Mouse (Mus musculus) spleen, postnatal 14 days (tissue): ENCODE data around the gene Arcn1.
"Not testable (repeated sequence)": the region's sequence is repeated elsewhere in the genome, so short reads cannot be mapped to it uniquely, and the experiment has no call there.

Source experiments
- DNase-seq, 2 experiments: peaks; one replicate each; pipeline ENCODE4 v3.0.0; 2021 to 2022; ENCODE audit warnings: low spot score in 2 of 2

Gene Arcn1

GRCm38 (mm10) chr9:44767101-44768028 lies at the start of gene Arcn1, which contains the start of gene Ift46:
Gene Arcn1 (minus strand): TSS chr9:44767845.
Gene Ift46 (plus strand): TSS chr9:44767908.
- DNase-seq: peak; percentile 66 to 74

GRCm38 (mm10) chr9:44814179-44814578 lies 46.5 kb upstream of the Arcn1 start:
- no peak for DNase-seq

- DNase-seq: no peak
These were observed 42.7 kb upstream of the Arcn1 start for GRCm38 (mm10) chr9:44810316-44810715.

DNA sequence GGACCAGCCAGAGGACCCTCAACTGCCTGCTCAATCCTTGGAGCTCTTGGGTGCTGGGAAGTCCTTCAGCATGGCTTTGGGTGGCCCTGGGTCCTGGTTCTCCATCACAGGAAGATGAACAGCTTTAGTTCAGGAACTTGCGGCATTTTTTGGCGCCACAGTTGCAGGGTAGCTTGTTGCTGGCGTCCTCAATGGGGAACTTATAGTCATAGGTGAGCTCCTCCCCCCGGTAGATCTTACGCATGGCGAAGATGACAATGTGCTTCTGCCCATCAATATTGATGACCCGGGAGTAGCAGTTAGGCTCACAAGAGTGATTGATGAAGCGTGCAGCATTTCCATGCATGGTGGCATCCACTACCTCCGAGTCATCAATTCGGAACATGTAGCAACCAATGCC lies 40.1 kb upstream of the Arcn1 start:
- DNase-seq: no peak

DNA sequence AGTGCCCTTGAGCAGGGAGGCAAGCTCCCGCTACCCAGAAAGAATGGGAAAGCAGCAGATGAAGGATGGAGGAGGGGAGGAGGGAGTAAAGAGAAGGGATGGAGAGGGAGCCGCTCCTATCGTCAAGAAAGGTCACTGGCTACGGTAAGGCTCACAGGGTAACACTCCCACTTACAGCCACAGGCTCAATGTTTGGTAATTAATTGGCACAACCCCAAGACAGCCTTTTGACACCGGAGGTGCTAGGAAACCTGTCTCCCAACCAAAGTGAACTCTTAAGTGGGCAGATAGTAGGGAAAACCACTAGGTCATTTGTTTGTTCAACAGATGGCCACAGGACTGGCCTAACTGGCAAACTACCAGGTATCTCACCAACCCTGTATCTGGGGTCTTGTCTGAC lies 39.5 kb upstream of the Arcn1 start:
- no peak for DNase-seq

DNA sequence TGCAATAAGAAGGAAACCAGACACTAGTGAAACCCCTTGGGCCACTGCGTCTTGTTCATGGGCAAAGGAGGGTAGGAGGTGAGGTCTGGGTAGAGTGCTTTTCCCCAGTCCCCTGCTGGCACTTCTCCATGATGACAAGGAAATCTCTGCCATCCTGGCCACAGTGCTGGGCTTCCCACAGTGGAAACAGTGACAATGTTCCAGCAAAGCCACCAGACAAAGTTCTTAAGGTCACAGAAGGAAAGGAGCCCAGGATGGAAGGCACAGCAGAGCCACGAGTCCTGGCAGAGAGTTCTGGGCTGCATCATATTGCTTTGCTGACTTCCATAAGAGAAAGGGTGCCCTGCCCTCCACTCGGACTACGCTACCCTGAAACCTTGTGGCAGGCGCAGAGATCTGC lies 37.9 kb upstream of the Arcn1 start:
- DNase-seq: no peak

DNA sequence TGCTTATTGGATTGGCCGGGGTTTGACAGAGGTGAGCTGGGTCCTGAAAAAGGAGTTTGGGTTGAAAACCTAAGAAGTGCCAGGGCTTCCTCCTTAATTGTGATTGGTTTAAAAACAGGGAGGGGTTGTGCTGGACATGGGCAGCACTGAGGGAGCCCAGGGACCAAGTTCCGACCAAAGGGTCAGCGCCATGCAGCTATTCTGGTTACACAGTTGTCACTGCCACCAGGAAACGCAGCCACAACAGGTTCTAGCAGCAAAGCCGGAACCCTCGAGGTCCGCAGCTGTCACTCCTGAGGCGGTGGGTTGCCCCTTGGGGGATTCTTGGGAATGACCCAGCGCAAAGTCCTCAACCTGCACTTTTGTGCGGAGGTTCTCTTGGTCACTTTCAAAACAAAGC lies 37.0 kb upstream of the Arcn1 start:
- no peak for DNase-seq

GRCm38 (mm10) chr9:44802808-44803450 lies 35.3 kb upstream of the Arcn1 start, which contains the start of gene Ttc36:
Gene Ttc36 (minus strand): TSS chr9:44803072.
- DNase-seq: no peak

DNA sequence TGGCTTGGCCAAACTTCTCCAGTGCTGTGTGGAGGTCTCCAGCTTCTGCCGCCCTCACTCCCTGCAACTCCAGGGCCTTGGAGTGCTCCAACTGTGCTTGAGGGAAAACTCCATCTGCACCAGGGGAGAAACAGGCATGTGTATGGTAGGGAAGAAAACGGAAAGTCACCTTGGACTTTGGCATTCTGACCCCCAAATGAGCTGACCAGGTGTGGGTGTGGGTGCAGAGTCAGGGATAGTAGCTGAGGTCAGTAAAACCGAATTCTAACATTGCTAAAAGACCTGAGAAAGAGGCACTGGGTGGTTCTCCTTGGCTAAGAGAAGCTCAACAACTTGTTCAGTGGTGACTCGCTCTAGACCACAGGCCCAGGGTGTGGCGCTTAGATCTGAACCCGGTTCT lies 34.0 kb upstream of the Arcn1 start:
- DNase-seq: no peak

DNA sequence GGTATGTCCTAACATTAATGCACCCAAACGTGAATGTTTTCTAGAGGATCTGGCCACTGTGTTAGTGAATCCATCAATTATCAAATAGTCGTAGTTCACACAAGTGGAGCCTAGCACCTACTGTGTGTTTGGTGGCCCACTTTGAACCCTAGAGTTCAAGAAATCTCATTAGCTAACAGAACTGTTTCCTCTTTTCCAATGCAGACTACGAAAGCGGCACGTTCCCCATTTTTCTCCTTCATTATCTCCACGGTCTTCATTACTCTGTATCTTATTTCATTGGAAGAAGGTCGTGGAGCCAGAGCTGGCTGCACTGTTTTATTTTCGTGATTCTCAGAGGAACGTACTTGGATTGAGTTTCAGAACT lies 32.3 kb upstream of the Arcn1 start:
- DNase-seq: no peak

DNA sequence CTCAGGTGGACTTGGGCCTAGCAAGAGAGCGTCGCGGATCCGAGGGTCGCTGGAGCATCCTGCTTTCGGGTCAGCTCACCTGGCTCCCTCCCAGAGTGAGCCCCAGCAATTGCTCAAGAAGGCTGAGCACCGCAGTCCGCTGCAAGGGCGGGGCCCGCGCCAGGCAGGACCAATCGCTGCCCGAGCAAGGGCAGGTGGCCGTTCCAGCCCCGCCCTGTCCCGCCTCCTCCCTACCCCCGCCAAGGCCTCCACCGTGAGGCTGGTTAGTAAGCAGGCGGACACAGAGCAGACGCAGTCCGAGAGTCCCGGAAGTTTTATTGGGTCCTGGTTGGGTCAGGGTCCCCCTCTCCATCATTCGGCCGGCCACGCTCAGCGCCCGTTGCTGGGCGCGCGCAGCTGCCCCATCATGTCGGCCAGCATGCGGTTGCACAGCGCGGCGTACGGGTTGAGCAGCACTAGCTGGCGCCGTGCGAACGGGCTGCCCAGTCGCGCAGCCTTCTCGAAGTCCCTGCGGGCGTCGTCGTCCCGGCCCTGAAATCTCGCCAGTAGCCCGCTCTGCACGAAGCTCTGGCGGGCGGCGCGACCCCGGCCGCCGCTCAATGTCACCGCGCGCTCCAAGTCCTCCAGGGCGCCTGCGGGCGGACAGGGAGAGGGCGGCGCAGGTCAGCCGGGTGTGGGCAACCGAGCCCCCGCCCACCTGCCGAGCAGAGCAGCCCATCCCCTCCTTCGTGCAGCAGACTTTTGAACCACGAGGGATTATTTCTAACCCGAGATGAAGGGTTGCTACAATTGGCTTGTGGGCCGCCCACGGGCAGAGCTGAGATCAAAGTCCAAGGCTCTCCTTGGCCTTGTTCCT lies 31.7 kb upstream of the Arcn1 start, which contains the start of gene Tmem25:
TSS of gene Tmem25 (minus strand) at position 206 of the 856 bp plus-strand sequence.
- peak; percentile 60 to 68 for DNase-seq

DNA sequence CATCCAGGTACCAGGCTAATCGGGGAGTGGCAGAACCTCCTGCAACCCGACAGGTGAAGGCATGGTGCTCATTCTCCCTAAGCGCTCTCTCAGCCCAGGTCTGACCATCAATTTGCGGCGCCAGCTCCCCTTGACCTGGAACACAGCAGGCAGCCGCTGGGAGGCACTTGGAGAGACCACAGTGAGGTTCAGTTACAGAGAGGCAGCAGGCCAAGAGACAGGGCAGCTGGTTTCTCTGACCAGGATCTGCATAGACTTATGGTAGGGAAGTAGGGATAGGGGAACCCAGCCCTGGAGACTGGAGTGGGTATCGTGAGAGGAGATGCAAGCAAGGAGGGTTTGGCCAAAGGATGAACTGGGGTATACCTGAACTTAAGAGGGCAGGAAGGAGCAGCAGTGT lies 30.7 kb upstream of the Arcn1 start:
- DNase-seq: no peak

GRCm38 (mm10) chr9:44792842-44793241 lies 25.2 kb upstream of the Arcn1 start:
- no peak for DNase-seq

DNA sequence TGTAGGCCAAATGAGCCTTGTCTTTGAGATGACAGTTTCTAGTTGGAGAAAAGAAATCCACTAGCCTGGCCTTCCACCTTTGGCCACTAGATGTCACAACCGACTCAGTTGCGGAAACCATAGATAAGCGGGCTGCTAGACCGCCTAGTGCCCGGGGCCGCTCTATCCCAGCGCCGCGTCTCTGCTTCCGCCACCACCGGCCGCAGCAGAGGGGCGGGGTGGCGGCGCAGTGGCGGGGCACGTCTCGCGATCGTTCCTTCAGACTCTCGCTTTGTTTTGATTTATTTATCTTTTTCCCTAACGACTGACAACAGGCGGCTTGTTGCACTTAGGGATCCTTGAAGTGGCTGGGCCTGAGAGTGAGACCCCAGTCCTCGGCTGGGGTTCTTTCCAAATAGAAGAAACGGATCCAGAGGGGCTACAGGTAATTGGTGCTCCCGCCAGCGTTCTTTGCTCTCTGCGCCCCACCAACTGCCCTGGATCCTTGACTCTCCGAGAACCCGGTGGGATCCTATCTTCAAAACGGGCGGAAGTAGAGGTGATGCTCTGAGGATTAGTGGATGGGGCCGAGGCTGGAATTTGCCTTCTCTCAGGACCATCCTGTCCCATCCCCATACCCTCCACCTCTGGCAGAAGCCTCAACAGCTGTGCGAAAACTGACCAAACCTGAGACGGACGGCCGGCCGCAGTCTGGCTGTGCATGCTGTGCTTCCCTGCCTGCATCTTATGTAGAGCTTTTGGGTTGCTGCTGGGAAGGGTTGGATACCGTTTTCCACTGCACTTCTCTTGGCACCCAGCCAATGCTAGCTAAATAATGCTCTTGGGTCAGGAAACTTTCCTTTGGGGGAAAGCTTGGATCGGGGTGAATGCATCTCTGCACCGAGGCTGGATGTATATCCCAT lies 5.4 kb upstream of the Arcn1 start:
- DNase-seq: peak; percentile 87 to 91

GRCm38 (mm10) chr9:44772392-44772749 lies 4.7 kb upstream of the Arcn1 start:
- DNase-seq: no peak

DNA sequence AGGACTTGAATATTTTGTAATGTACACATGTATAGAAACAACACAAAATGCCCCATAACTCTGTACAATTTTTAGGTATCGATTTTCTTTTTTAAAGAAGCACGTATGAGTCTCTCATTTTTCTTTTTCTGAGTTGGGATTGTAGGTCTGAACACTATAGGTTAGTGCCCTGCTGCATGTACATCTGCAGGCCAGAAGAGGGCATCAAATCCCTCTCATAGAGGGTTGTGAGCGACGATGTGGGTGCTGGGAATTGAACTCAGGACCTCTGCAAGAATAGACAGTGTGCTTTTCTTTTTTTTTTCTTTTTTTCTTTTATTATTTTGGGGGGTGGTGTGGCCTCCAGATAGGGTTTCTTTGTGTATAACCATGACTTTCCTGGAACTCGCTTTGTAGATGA lies 3.7 kb upstream of the Arcn1 start:
- no peak for DNase-seq

DNA sequence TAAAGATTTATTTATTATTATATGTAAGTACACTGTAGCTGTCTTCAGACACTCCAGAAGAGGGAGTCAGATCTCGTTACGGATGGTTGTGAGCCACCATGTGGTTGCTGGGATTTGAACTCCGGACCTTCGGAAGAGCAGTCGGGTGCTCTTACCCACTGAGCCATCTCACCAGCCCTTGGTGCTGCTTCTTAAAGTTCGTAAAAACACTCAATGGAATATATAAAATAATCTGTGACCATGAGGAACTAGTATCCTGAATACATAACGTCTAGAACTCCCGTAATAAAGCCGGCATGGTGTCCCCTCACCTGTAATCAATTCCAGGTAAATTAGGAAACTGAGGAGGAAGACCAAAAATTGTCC lies 367 bp upstream of the Arcn1 start:
- DNase-seq: not testable (repeated sequence)

DNA sequence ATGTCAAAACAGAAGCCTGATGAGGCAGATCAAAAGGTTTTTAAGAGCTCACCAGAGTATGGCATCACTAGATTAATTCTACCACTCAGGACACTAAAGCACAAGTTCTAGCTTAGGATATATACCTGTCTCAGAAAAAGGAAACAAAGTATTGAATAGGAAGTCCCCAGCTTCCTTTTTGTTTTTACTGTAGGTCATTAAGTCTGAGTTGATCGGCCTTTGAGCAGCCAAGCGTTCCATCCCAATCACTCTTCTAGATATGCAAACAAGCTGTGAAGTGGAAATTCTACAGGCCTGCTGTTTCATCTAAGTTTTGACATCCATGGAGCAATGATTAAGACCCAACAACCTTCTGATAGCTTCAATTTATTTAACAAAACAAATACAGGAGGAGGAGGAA lies 6.8 kb downstream of the Arcn1 start:
- DNase-seq: no peak

DNA sequence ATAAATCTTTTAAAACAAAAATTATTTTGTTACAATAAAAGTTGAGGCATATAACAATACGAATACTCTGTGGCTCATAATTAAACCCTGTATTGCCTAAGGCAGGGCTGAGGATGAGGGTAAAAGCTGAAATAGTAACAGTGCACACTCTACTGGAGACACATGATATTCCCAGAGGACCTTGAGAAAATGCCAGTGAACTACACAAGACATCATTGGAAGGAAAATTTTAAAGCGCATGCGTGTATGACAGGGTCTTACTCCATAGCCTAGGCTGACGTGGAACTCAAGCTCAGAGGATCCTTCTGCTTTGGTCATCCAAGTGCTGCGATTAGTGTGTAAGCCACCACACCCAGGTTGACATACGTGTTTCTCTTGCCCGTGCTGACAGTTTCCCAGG lies 19.2 kb downstream of the Arcn1 start:
- DNase-seq: no peak

- DNase-seq: no peak
These were observed 20.3 kb downstream of the Arcn1 start for GRCm38 (mm10) chr9:44747341-44747740.

DNA sequence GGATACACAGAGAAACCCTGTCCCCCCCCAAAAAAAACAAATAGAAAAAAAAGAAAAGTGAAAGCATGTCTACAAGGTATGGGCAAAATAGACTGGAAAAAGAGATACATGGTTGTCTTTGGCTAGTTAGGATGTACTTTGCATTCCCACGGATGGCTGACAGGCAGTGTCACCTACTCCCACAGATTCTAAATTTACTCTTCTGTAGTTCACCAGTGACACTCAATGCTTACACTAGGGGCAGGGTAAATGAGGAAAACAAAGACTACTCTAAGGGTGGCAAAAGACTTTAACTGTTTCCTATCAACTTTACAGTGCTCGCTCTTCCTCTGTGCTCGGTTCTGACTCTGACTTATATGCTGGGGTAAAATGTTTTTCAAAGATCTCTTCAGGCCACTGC lies 21.0 kb downstream of the Arcn1 start:
- no peak for DNase-seq
